Mouse (Mus musculus) natural killer cell, adult 2 months (primary cell): ENCODE measurements around the gene Cacng1.

Experiments
- DNase-seq, 2 experiments: peaks; one replicate each; pipeline ENCODE4 v3.0.0; 2022; ENCODE audit warnings: low spot score in 2 of 2

Cacng1 gene

DNA sequence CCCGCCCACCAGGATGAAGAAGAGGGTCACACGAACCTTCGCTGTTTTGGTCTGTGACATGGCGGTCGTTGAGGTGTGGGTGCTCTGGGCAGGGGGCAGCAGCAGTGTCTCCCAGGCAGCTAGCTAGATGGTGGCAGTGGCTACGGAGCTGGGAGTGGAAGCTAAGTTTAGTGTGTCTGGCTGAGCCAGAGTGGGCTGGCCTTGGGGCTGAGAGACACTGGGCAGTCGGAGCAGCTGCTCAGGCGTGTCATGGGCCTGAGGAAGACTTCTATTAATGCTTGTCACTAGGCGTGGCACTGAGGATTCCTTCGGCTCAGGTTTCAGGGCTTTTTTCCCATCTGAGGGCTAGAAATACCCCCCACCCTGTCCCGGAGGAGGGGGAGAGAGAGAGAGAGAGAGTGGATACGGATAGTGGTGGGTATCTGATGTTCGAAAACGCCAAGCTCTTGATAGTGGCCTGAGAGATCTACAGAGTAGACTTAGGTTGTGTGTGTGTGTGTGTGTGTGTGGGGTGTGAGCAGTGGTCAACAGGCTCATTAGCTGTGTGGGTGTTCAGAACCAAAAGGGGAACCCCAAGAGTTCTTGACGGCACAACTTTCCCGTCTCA lies at the start of gene Cacng1:
Cacng1 (minus strand) TSS at position 191 of the 607 bp plus-strand sequence.
- DNase-seq, result no peak

DNA sequence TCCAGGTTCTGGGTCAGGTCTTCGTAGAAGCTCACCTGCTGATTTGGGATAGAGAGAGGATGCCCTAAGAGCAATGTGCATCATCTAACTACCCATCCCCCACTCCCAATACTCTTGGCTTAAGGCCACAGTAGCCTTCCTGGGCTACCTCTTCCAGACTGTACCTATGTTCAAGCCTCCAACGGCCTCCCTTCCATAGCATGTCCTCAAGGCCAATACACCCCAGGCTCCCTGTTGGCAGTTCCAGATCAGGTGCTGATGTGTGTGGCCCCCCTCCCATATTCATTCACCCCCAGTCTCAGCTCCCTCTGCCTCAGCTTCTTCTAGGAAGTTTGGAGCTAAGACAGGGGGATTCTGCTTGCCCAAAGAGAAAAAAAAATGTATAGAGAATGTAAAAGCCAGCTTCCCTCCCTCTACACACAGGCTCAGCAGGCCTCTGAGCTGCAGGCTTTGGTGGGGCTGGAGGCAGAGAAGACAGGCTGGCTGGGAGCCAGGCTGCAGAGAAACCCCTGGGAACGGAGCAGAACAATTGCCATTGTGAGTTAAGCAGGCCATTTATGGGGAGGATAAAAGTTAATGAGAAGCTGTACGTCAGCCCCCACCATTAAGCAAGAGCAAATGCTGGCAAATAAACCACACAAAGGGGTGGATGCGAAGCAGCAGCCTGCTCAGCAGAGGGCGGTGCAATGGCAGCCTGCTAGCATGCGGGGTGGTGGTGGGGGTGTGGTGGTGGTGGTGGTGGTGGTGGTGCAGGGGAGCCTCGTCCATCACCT lies 46.6 kb upstream of the Cacng1 start:
- no peak for DNase-seq

DNA sequence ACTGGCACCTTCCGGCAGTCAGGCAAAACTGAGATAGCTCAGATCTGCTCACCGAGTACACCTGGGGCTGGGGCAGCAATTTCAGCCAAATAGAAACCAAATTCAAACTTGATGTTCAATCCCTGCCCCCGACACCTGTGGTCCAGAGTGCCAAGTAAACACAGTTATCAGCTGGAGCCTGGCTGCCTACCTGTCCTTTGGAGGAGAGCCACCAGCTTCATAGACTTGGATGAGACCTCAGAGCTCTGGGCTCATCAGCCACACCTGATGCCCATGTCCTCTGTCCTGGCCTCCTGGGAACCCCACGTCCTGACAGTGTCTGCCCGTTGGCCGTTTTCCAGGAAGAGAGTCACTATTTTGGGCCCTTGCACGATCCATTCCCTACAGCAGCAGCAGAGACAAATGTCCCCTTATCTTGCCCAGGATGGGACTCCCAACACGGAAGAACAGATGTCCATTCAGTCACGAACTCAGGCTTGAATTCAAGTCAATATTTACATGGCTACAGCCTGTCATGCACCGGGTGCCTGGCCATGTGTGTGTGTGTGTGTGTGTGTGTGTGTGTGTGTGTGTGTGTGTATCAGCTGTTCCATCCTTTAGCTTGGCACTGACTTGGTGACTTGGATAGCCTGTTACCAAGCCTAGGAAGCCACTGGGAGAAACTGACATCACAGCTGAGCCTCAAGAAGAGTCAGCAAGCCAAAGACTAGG lies 45.6 kb upstream of the Cacng1 start:
- no peak for DNase-seq

DNA sequence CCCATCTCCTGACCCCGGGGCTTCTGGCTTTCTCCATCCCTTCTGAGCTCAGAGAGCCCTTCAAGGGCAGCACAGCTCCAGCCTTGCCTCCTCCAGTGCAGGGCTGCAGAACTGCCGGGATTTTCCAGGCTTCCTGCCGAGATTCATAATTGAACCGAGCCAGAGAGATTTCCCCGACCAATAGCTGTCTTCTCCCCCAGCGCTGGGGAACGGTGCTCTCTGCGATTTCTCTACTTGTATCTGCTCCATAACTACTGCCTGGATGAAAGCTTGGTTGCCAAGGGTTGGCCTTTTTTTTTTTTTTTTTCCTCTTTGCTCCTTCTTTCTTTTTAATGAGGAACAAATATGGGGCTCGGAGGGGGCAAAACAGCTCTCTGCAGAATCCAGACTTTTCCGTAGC lies 43.7 kb upstream of the Cacng1 start:
- DNase-seq, result no peak

DNA sequence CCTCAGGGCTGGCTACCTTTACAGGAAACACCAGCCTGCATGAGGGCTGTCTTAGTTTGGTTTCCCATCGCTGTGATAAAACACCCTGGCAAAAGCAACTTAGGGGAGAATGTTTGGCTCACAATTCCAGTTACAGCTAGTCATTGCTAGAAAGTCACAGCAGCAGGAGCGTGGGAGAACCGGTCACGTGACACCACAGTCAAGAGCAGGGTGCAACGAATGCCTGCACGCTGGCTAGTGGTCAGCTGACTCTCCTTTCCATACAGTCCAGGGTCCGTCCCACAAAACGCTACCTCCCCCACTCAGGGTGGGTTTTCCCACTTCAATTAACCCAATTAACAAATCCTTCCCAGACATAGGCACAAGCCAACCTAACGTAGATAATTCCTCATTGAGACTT lies 43.2 kb upstream of the Cacng1 start:
- DNase-seq, result no peak

DNA sequence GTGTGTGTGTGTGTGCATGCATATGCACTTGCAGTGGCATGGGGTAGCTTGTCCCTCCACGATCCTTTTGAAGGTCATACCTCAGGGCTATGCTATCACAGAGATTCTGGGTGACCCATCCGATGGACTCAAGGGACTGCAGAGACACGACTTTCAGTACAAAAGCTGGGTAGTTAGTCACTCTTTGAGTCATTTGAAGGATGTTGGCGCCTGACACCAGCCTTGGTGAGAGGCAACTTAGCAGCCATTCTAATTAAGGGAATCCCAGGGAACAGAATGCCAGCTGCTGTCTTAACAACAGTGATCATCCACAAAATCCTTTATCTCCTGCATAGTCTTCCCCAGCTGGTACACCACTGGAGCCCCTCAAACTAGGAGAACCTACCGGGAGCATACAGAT lies 32.8 kb upstream of the Cacng1 start:
- no peak for DNase-seq

DNA sequence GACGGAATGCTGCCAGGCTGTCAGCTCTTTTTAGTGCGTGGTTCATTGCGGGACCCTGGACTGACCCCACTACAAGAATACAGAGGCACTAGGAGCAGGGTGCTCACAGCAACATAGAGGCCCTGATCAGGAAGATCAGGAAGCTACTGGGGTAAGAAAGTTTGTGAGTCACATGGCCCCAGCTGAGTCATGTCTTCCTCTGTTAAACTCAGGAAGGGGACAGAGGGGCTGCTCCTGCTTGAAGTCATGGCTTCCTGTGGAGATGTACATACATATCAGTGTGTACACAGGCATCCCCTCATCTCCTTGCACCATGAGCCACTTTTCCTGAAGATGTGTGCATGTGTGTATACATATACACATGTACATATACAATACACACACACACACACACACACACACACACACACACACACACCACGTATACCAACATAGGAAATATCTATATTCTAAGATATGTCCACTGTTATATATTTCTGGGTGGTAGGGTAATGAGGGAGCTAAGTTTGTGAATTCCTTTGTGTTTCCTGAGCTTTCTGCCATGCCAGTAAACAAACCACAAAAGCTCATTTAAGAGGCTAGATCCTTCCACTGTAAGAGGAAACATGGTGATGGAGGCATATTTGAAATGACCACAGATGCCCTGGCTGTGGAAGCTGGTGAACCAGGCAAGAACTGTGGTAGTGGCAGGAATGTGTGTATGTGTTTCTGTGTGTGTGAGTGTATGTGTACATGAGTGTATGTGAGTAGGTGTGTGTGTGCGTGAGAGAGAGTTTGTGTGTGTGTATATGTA lies 32.1 kb upstream of the Cacng1 start:
- no peak for DNase-seq

DNA sequence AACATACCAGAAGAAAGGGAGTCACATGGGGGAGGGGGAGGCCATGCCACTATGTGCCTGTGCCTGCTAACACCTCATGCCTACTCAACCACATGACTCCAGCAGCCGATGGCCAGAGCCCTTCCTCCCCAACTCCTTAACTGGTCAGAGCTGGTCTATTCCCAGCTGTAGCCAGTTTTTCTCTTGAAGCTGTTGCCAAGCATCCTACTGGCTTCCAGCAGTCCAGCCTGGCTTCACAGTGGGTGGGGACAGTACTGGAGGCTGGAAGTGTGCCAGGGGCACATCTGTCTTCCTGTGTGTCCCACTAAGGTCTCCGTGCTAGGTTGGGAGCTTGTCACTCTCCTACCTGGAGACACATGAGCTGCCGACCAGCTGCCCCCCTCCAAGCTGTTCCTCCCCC lies 26.8 kb upstream of the Cacng1 start:
- DNase-seq, result no peak

DNA sequence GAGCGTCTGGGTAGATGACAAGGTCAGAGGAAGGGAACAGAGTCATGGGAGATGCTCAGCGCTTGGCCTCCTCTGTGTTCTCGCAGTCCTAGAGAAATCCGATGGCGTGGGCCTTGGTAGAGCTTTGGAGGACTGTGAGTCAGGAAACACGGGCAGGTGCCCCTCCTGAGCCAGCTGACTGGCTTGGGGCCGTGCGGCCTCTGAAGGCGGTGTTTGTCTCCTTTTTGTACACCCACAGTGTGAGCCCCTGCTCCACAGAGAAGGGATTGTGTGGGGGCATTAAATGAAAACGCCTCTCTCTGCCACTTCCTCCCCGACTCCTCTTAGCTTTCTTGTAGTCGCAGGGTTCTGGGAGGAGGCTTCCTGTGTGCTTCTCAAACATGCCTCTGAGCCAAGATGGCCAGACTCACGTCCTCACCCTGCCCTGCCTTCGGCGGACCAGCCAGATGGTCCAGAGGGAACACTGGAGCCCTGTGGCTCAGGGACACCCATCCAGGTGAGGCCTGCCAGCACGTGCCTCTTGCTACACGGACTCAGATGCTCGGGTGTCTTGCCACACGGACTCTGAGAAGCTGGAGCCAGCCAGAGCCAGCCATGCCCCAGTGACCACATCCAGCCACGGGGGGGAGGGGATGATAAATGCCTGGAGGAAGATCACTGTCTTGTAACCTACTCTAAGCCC lies 22.2 kb upstream of the Cacng1 start:
- DNase-seq, result no peak

DNA sequence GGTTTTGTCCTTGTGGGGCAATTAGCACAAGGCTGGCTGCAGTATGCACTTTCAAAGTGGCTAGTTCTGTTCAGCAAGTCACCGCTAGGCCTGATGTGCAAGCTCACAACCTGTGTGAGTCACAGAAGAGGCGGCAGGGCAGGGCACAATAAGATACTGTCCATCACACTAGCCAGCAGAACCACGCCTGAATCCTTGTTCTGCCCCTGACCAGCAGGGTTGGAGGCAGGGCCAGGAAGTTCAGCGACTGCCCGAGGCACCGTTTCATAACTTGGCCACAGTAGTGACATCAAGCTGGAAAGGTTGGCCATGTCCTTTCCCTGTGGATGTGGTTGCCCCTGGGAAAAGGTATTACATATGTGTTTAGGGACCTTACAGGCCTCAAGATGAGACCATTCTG lies 21.6 kb upstream of the Cacng1 start:
- DNase-seq, result no peak

DNA sequence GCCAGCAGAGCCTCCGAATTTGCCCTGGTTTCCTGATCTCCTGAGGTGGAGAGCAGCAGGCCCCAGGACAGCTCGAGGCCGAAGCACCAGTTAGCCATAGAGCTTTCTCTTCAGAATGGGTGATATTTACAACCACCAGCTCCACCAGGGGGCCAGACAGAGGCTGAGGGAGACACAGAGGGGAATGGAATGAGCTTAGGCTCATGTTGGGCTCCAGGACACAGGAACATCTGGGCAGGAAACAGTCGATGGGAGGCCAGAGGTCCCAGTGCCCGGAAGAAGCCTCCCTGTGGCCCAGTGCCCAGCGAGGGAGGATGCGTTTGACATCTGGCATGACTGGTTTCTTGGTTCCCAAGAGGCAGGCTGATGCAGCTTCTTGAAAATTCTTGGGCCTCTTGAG lies 17.8 kb upstream of the Cacng1 start:
- DNase-seq, result no peak

DNA sequence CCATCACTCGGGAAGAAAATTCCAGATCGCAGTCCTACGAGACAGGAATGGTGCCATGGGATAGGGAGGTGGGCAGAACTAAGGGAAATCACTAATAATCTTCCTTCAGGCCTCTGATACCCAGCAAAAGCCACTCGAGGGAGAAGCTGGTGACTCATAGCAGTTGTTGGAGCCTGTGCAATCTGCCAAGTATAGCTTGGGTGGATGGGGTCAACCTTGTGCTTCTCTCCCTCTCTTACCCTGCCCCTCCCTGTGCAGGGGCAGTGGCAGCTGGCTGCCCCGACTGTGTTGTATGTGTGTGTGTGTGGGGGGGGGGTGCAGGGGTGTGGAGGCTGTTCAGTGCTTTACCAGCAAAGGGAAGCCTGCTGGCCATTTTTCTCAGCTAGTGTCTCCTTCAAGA lies 15.2 kb upstream of the Cacng1 start:
- no peak for DNase-seq

DNA sequence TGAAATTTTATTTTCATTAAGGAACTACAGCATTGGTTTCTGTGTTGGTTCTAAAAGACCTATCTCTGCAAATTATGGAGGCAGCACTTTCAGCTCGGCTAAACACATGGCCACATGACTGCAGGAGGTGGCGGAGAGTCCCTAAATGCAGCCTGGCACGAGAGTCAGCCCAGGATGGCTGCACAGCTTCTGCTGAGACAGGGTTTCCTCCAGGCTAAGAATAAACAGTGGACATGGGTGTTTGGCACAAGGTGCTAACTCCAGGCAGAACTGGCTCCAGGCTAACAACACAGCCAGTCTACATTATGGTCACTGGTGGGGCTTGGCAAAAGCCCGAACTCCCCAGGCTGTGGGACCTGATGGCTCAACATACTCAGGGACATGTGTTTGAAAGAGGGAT lies 14.6 kb upstream of the Cacng1 start:
- DNase-seq, result no peak

DNA sequence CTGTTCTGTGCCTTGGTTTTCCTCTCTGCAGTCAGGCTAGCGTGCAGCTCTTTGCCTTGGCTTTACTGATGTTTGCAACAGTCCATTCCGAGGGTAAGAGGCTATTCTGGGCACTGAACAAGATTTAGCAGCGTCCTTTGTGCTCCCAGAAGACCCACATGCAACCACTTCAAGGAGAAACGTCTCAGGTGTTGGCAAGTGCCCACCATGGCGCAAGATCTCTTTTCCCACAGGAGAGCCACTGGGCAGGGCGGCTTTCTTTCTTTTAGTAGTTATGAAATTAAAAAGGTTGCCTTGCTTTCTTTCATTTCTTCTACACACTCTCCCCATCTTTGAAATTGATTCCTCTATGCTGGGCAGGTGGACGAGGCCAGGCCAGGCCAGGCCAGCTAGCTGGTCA lies 12.8 kb upstream of the Cacng1 start:
- DNase-seq, result no peak

DNA sequence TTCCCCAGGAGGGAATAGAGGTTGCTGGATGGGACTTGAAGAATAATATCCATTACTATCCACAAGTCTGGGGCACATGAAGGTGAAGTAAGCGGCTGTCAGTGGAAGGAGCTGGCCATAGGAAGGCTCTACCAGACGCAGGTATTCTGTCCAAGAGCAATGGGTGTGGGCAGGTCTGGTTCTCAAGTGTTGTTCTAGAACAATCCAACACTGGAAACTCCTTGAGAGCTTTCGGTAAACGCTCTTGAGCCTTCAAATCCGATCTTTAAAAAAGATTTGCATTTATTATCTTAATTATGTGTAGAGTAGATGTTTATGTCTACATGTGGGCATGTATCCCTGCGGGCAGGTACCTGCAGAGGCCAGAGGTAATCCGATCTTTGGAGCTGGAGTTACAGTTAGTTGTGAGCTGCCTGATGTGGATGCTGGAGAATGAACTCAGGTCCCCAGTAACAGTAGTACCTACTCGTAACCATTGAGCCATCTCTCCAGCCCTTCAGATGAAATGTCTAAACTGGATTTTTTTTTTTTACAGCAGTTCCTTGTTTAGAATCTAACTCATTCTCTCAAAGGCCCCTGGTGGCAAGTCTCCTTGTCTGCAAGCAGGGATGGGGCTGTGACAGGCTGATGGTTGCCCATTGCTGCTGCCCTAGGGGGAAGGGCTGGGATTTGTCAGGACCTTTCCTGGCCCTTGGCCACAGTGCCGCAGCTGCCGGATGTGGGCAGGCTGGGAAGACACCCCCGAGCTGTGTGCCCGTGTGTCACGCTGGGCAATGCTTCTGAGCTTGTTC lies 11.9 kb upstream of the Cacng1 start:
- no peak for DNase-seq

DNA sequence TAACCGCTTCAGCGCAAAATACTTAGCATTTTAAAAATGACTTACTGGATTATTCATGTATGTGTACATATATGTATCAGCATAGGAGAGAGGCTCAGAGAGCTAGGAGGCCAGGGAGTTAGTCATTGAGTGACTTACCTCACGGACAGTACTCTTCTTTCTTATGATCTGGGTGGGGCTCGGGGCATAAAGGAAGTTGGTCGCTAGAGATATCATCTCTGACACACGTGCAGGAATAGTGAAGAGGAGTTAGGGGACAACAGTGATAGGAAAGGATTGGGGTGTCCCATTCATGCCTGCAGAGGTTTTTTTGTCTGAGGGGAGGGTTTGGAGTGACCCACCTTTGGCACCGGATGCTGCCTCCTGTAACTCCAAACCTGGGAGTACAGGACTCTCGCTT lies 8.3 kb upstream of the Cacng1 start:
- DNase-seq, result no peak

DNA sequence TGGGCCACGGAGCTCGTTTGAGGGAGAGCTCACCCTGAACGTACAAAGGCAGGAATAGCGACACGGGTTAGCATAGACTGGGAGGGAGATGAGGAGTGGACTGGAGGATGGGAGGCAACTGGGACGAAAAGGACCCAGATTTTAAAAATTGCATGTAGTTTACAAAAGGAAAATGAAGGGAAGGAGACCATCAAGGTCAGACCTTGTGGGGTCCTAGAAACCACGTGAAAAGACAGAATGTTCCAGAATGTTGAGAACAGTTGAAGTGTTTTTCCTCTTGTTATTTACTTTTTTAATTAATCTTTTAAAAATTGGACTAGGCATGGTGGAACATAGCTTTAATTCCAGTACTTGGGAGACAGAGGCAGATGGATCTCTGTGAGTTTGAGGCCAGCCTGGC lies 4.7 kb upstream of the Cacng1 start:
- DNase-seq, result no peak

DNA sequence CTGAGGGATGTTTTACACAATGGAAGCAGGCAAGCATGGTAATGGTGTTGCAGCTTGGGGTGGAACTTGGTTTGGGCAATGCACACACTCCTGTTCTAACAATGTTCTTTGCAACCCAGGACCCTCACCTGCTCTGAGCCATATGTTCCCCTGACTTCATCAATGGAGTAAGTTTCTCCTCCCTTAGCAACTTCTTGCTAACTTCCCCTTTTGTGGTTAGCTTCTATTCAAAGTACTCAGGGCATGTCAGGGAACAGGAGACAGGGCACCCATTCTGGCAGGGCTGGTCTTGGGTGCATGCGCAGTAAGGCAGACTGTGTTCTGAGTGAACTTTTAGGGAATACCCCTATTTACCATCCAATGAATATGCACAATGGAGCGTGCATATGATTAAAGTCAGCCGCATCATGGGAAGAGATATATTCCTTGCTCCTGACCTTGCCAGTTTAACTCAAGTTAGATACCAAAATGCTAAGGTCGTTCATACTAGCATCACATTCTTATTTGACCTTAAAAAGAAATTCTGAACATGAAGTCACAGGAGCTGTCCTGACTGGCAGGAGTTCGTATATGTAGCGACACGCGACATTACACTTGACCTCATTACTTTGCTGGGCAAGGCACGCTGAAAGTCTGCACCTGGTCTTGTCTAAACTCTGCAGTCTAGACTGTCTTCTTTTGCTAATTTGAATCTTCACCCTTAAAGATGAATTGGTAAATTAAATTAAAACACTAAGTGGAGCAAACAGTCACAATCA lies 4.1 kb upstream of the Cacng1 start:
- DNase-seq, result no peak

DNA sequence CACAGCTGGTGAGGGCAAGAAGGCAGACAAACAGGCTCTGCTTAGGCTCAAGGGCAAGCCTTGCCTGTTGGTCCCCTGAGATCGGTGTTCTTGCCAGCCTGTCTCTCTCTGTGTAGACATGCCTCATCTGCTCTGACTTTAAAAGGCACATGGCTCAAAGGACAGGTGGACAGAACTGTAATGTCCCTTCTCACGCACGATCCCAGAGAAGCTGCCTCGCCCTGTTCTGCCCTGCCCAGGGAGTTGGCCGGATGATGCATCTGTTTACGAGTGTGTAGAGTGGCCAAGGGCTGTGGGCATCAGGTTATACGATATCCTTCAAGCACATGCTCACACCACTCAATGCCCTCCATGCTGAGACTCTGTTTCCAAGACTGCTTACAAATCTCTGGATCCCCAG lies 2.0 kb downstream of the Cacng1 start:
- DNase-seq, result no peak

DNA sequence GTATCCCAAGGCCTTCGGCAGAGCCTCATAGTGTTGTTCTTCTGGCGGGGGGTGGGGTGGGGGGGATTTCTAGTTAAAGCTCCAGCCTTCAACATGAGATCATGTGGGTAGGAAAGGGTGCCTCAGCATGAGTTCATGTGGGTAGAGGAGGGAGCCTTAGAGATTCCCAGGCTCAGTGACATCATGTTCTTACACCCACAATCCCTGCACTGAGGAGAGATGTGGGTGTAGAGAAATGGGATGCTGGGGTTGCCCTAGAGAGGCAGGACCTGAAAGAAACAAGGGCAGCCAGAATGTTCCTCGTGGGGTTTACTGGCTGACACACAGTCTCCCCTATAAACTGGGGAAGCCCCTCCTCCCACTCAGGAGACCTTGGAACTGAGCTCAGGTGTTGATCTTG lies 5.9 kb downstream of the Cacng1 start:
- DNase-seq, result no peak
